Mouse (Mus musculus) bone marrow macrophage, adult 2 months (primary cell): ENCODE results near the gene Serpind1.

Source experiments
- CTCF ChIP-seq: IDR thresholded peaks from 2 replicates; pipeline ENCODE4 v1.5.1; 2012; ENCODE audit warnings: low read depth, mild to moderate bottlenecking, low read length, moderate library complexity
- POLR2A ChIP-seq: IDR thresholded peaks from 2 replicates; pipeline ENCODE4 v1.6.1; 2012; ENCODE audit warnings: mild to moderate bottlenecking, low read depth, low read length, borderline replicate concordance

DNA sequence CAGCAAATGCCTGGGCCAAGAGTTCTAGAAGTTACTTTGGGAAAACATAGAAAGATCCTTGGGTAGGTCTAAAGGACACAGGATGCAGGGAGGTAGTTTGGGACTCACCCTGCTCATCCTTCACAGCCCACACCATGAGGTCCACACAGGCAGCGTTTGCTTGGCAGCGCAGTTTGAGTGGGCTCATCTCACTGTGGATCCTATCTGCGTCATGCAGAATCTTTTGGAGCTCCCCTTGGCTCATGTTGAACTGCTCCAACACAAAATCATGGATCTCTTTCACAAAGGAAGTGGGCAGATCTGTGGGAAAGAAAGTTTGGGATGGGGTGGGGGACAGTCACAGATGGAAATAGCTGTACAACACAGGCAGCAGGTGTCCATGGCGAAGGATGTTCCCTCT is 27.6 kb downstream of the Serpind1 start:
- TF ChIP-seq CTCF (no peak), POLR2A (no peak)
